ENCODE assay signal across 8 mouse cellular contexts in the genomic region with DNA sequence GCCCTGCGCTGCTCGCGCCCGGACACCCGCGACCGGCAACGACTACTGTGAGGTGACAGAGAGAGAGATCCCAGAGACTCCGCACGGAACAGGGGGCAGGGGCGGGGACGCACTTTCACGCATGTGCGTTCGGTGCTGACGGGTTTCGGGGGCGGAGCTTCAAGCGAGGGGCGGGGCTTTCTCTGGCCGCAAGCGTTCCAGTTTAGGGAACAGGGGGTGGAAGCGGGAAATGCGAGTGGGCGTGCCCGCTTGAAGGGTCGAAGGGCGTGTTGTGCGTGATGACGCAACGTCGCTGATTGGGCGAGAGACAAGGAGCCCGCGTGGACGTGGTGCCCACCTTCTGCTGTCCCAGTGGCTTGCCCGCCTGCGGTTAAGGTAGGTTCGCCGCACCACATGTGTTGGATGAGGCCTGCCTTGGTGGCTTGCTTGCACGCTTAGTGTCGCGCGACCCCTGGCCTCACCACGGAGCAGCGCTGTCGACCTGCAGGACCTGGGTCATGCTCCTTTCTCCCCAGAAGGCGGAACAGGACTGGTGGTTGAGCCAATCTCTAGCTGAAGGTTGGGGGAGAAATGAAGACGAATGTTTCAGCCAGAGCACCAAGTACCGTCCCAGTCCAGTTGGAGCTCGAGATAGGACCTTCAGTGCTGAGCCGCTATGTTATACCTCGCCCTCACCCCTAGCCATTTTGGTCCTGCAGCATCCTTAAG. TPM values are rescaled to one million over a fixed set of nuclear protein-coding genes. Genes with fewer than 3 reads are reported as not detected.
DNase-seq lines count a peak whose midpoint lies in the region; ATAC-seq and TF ChIP-seq lines count a peak whose summit lies in the region.

No protein-coding gene starts in this region.

- peak; percentile 99 for DNase-seq in heart, postnatal 14 days
- peak; percentile 99 for DNase-seq in layer of hippocampus, adult 11-12 months (ENCODE audit: low spot score)
- DNase-seq in lung, adult 18-20 months = peak; percentile 99 to 100
- peak; percentile 99 for DNase-seq in testis, postnatal 14 days (ENCODE audit: low spot score)

- peak overlapping the region; percentile 81 for H3K4me3 ChIP-seq in ES-Bruce4 (ENCODE audit: low read depth, low read length)
- peak overlapping the region; percentile 89 for H3K4me3 ChIP-seq in forebrain, embryonic 13.5 days
- H3K4me3 ChIP-seq in neural tube, embryonic 15.5 days (replicated peaks) = peak overlapping the region; percentile 92

- peak; percentile 18; the same call in 1 of the 2 replicates for TF ChIP-seq EP300 in ES-Bruce4 (IDR thresholded peaks at IDR 0.05; ENCODE audit: insufficient read depth, low read depth, low read length)

- ATAC-seq in cerebellum, adult (ENCODE audit: insufficient number of reproducible peaks, low FRiP score, low TSS enrichment) = peak; percentile 88
- peak; percentile 97 for ATAC-seq in forebrain, embryonic 13.5 days
- peak; percentile 97 for ATAC-seq in neural tube, embryonic 15.5 days (ENCODE audit: low FRiP score)

- no peak overlapping the region for H3K27ac ChIP-seq in ES-Bruce4 (ENCODE audit: insufficient read depth, low read length)
- peak overlapping the region; percentile 77 for H3K27ac ChIP-seq in forebrain, embryonic 13.5 days
- H3K27ac ChIP-seq in neural tube, embryonic 15.5 days (replicated peaks) = peak overlapping the region; percentile 87

- peaks cover 10% of the 10 kb centered on the region for H3K36me3 ChIP-seq in ES-Bruce4 (ENCODE audit: control insufficient read depth, insufficient read depth, low read length, poor library complexity, severe bottlenecking)
- peaks cover 19% of the 10 kb centered on the region for H3K36me3 ChIP-seq in forebrain, embryonic 13.5 days (ENCODE audit: poor library complexity, severe bottlenecking)
- peaks cover 16% of the 10 kb centered on the region for H3K36me3 ChIP-seq in neural tube, embryonic 15.5 days

- H3K27me3 ChIP-seq in ES-Bruce4 (ENCODE audit: control insufficient read depth, insufficient read depth, low read length, poor library complexity, severe bottlenecking) = no peaks in the 10 kb centered on the region
- no peaks in the 10 kb centered on the region for H3K27me3 ChIP-seq in forebrain, embryonic 13.5 days
- H3K27me3 ChIP-seq in neural tube, embryonic 15.5 days (replicated peaks) = no peaks in the 10 kb centered on the region

- TF ChIP-seq CTCF in ES-Bruce4 (IDR thresholded peaks at IDR 0.05; ENCODE audit: low read depth, low read length) = no peak

- TF ChIP-seq POLR2A in ES-Bruce4 (IDR thresholded peaks at IDR 0.05; ENCODE audit: insufficient read depth, low read length) = peak; percentile 98

- no peaks in the 10 kb centered on the region for H3K9me3 ChIP-seq in ES-Bruce4 (replicated peaks; ENCODE audit: control insufficient read depth, insufficient read depth, low read length, poor library complexity, severe bottlenecking)
- H3K9me3 ChIP-seq in forebrain, embryonic 13.5 days (replicated peaks) = no peaks in the 10 kb centered on the region
- H3K9me3 ChIP-seq in neural tube, embryonic 15.5 days (replicated peaks) = no peaks in the 10 kb centered on the region

- peak overlapping the region; percentile 97 for H3K4me2 ChIP-seq in forebrain, embryonic 13.5 days
- H3K4me2 ChIP-seq in neural tube, embryonic 15.5 days = peak overlapping the region; percentile 93

- intact Hi-C loops in heart, postnatal 14 days (cut with DNase I) = no loop called here

- H3K9ac ChIP-seq in ES-Bruce4 (ENCODE audit: low read depth, poor library complexity, severe bottlenecking) = peak overlapping the region; percentile 74
- peak overlapping the region; percentile 92 for H3K9ac ChIP-seq in forebrain, embryonic 13.5 days
- peak overlapping the region; percentile 93 for H3K9ac ChIP-seq in neural tube, embryonic 15.5 days (replicated peaks)

- 0% methylated on average over 53 of the region's 53 CpGs for WGBS in forebrain, embryonic 13.5 days
- WGBS in neural tube, embryonic 15.5 days = under 1% methylated on average over 53 of the region's 53 CpGs

- H3K4me1 ChIP-seq in ES-Bruce4 (ENCODE audit: control insufficient read depth, insufficient read depth, low read length) = no peaks in the 10 kb centered on the region
- peaks cover 29% of the 10 kb centered on the region for H3K4me1 ChIP-seq in forebrain, embryonic 13.5 days
- H3K4me1 ChIP-seq in neural tube, embryonic 15.5 days = peaks cover 35% of the 10 kb centered on the region

RNA-seq across cellular contexts. Expression of a gene that starts 17.4 kb away (rescaled TPM):
- 45.4 and 45.9 TPM in 2 replicates for polyA plus RNA-seq in ES-Bruce4 (2011; ENCODE audit: insufficient read depth, insufficient read length, low read depth, missing spikeins)
- polyA plus RNA-seq in forebrain, embryonic 13.5 days (2015; fragmentation: Nextera tagmentation; extraction: Ambion mirVana) = 36.7 and 38.4 TPM in 2 replicates
- total RNA-seq in heart, postnatal 14 days (2021) = 10 to 100 TPM; 22.6 to 27.9 TPM
- polyA plus RNA-seq in neural tube, embryonic 15.5 days (2015; fragmentation: Nextera tagmentation; extraction: Ambion mirVana) = 54.1 and 64.0 TPM in 2 replicates

RNA-seq across cellular contexts. Expression of a gene that starts 28.6 kb away (rescaled TPM):
- polyA plus RNA-seq in ES-Bruce4 (2011; ENCODE audit: insufficient read depth, insufficient read length, low read depth, missing spikeins) = 98.6 and 131 TPM in 2 replicates
- polyA plus RNA-seq in forebrain, embryonic 13.5 days (2015; fragmentation: Nextera tagmentation; extraction: Ambion mirVana) = 59.9 and 65.3 TPM in 2 replicates
- 10 to 100 TPM; 20.4 to 27.0 TPM for total RNA-seq in heart, postnatal 14 days (2021)
- polyA plus RNA-seq in neural tube, embryonic 15.5 days (2015; fragmentation: Nextera tagmentation; extraction: Ambion mirVana) = 41.6 and 74.7 TPM in 2 replicates

RNA-seq across cellular contexts. Expression of a gene that starts 31.1 kb away (rescaled TPM):
- 271 and 279 TPM in 2 replicates for polyA plus RNA-seq in ES-Bruce4 (2011; ENCODE audit: insufficient read depth, insufficient read length, low read depth, missing spikeins)
- polyA plus RNA-seq in forebrain, embryonic 13.5 days (2015; fragmentation: Nextera tagmentation; extraction: Ambion mirVana) = 270 and 290 TPM in 2 replicates
- 10 to 100 TPM; 48.6 to 53.8 TPM for total RNA-seq in heart, postnatal 14 days (2021)
- polyA plus RNA-seq in neural tube, embryonic 15.5 days (2015; fragmentation: Nextera tagmentation; extraction: Ambion mirVana) = 230 and 272 TPM in 2 replicates

RNA-seq across cellular contexts. Expression of a gene that starts 35.9 kb away (rescaled TPM):
- polyA plus RNA-seq in ES-Bruce4 (2011; ENCODE audit: insufficient read depth, insufficient read length, low read depth, missing spikeins) = 3.5 and 4.8 TPM in 2 replicates
- polyA plus RNA-seq in forebrain, embryonic 13.5 days (2015; fragmentation: Nextera tagmentation; extraction: Ambion mirVana) = not detected in 2 replicates
- not detected for total RNA-seq in heart, postnatal 14 days (2021)
- polyA plus RNA-seq in neural tube, embryonic 15.5 days (2015; fragmentation: Nextera tagmentation; extraction: Ambion mirVana) = not detected in 2 replicates

RNA-seq across cellular contexts. Expression of a gene that starts 42.7 kb away (rescaled TPM):
- polyA plus RNA-seq in ES-Bruce4 (2011; ENCODE audit: insufficient read depth, insufficient read length, low read depth, missing spikeins) = not detected in 2 replicates
- not detected in 2 replicates for polyA plus RNA-seq in forebrain, embryonic 13.5 days (2015; fragmentation: Nextera tagmentation; extraction: Ambion mirVana)
- not detected for total RNA-seq in heart, postnatal 14 days (2021)
- polyA plus RNA-seq in neural tube, embryonic 15.5 days (2015; fragmentation: Nextera tagmentation; extraction: Ambion mirVana) = not detected in 2 replicates
